Mouse (Mus musculus): Measurements from ENCODE around the gene Hist1h4k. TPM values are rescaled to one million over a fixed set of nuclear protein-coding genes. Genes with fewer than 3 reads are reported as not detected.
A peak's percentile ranks its signal among the peaks of the same experiment; 100 is the strongest.
"Not testable (repeated sequence)": the region's sequence is repeated elsewhere in the genome, so short reads cannot be mapped to it uniquely, and the experiment has no call there.

Gene Hist1h4k
- total and polyA plus RNA-seq, 3 experiments, result 19.1 to 3,283 TPM; not detected in 1

GRCm38 (mm10) chr13:21721757-21722372 is 28.4 kb downstream of the Hist1h4k start, which contains the start of gene Hist1h2bm:
Gene Hist1h2bm (plus strand): TSS chr13:21722044.
- peak within 1 kb of the TSS; percentile 91 for H3K27ac ChIP-seq (ENCODE audit: control insufficient read depth, low read depth, low read length)
- not testable (repeated sequence) for H3K4me1 ChIP-seq (ENCODE audit: control insufficient read depth in 1 of 2, insufficient read depth in 2 of 2, low read length in 2 of 2)

DNA sequence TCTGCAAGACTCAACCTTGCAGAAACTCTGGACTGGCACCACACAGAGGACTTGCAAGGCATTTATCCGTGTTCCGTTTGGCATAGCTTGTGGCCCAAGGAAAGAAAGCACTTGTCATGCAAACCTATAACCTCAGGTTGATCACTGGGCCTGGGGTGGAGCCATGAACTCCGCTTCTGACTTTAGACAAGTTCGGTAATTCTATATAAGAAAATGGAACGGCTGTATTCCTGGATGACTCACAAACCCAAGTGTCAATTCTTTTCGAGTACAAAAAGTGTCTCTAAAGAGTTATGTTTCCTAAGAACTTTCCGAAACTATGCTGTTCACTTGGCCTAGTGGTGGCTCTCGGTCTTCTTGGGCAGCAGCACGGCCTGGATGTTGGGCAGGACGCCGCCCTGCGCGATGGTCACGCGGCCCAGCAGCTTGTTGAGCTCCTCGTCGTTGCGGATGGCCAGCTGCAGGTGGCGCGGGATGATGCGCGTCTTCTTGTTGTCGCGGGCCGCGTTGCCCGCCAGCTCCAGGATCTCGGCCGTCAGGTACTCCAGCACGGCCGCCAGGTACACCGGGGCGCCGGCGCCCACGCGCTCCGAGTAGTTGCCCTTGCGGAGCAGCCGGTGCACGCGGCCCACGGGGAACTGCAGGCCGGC is 29.1 kb downstream of the Hist1h4k start:
- DNase-seq (ENCODE audit: low read depth, low spot score), result peak; percentile 80
- TF ChIP-seq TBP (IDR thresholded peaks at IDR 0.05; ENCODE audit: low read depth, low read length) (peak; percentile 16; the same call in 1 of the 2 replicates), POLR2A (IDR thresholded peaks at IDR 0.05; ENCODE audit: control insufficient read depth in 1 of 2, insufficient read depth in 1 of 2, low read depth in 1 of 2, low read length in 2 of 2, poor library complexity in 1 of 2) (0 out of 4 replicates have a peak, but pooled peaks of 1 of the 2 experiments have one; percentile 43)
- peak overlapping the region; percentile 83 for H3K9ac ChIP-seq (ENCODE audit: control insufficient read depth, low read depth, low read length, poor library complexity, severe bottlenecking)
- not testable (repeated sequence) for H3K79me2 ChIP-seq (ENCODE audit: control insufficient read depth, insufficient read depth, low read length, poor library complexity); H3K4me1 ChIP-seq (ENCODE audit: control insufficient read depth in 1 of 2, insufficient read depth in 2 of 2, low read length in 2 of 2); H3K27me3 ChIP-seq (ENCODE audit: control insufficient read depth in 1 of 2, insufficient read depth in 2 of 2, low read length in 2 of 2); H3K9me3 ChIP-seq (replicated peaks; ENCODE audit: insufficient read depth, low read length)
- H3K4me3 ChIP-seq (ENCODE audit: control insufficient read depth in 1 of 2, insufficient read depth in 1 of 2, low read depth in 2 of 2, low read length in 2 of 2), result peak overlapping the region; percentile 33 to 58
- H3K36me3 ChIP-seq (ENCODE audit: control insufficient read depth in 1 of 2, insufficient read depth in 2 of 2, low read length in 2 of 2), result peaks cover 0 to 18% of the 10 kb centered on the region in 2 experiments; a peak in 2 of 4 replicates
- H3K27ac ChIP-seq (ENCODE audit: control insufficient read depth, low read depth, low read length), result peak overlapping the region; percentile 91

More at GRCm38 (mm10) chr13:21721757-21722372, 28.4 kb downstream of the Hist1h4k start, which contains the start of gene Hist1h2bm:
- peak; percentile 99 for TF ChIP-seq TBP (IDR thresholded peaks at IDR 0.05; ENCODE audit: low read depth, low read length)
- TF ChIP-seq GATA1 (IDR thresholded peaks at IDR 0.05; ENCODE audit: low read depth, low read length), result 0 out of 2 replicates have a peak, but pooled peaks have one; percentile 23
- peak in 1 of 2 experiments; percentile 92; a peak in 3 of 4 replicates for TF ChIP-seq POLR2A (IDR thresholded peaks at IDR 0.05; ENCODE audit: control insufficient read depth in 1 of 2, insufficient read depth in 1 of 2, low read depth in 1 of 2, low read length in 2 of 2, poor library complexity in 1 of 2)
- peak; percentile 99; the same call in 1 of the 2 replicates for TF ChIP-seq POLR2AphosphoS5 (IDR thresholded peaks at IDR 0.05; ENCODE audit: borderline replicate concordance, low read depth, low read length)
- H3K79me2 ChIP-seq (ENCODE audit: control insufficient read depth, insufficient read depth, low read length, poor library complexity); H3K27me3 ChIP-seq (ENCODE audit: control insufficient read depth in 1 of 2, insufficient read depth in 2 of 2, low read length in 2 of 2); H3K9me3 ChIP-seq (replicated peaks; ENCODE audit: insufficient read depth, low read length): not testable (repeated sequence)
- peak; percentile 95 for DNase-seq (ENCODE audit: low read depth, low spot score)
- Histone ChIP-seq H3K36me3 (ENCODE audit: control insufficient read depth in 1 of 2, insufficient read depth in 2 of 2, low read length in 2 of 2) (peaks cover 0 to 18% of the 10 kb centered on the region in 2 experiments; a peak in 2 of 4 replicates), H3K9ac (ENCODE audit: control insufficient read depth, low read depth, low read length, poor library complexity, severe bottlenecking) (peak within 1 kb of the TSS; percentile 83), H3K4me3 (ENCODE audit: control insufficient read depth in 1 of 2, insufficient read depth in 1 of 2, low read depth in 2 of 2, low read length in 2 of 2) (peak within 1 kb of the TSS; percentile 33 to 58)

- peak overlapping the region; percentile 96 for H3K27ac ChIP-seq (ENCODE audit: control insufficient read depth, low read depth, low read length)
- H3K36me3 ChIP-seq (ENCODE audit: control insufficient read depth in 1 of 2, insufficient read depth in 2 of 2, low read length in 2 of 2), result peaks cover 0 to 18% of the 10 kb centered on the region in 2 experiments; a peak in 2 of 4 replicates
- H3K4me3 ChIP-seq (ENCODE audit: control insufficient read depth in 1 of 2, insufficient read depth in 1 of 2, low read depth in 2 of 2, low read length in 2 of 2), result peak overlapping the region; percentile 0 to 18; a peak in 3 of 4 replicates
- TF ChIP-seq POLR2A (IDR thresholded peaks at IDR 0.05; ENCODE audit: control insufficient read depth in 1 of 2, insufficient read depth in 1 of 2, low read depth in 1 of 2, low read length in 2 of 2, poor library complexity in 1 of 2), result peak in 1 of 2 experiments; percentile 88; a peak in 2 of 4 replicates
- no peak for TF ChIP-seq SMC3 (IDR thresholded peaks at IDR 0.05; ENCODE audit: low read depth, low read length)
- peak overlapping the region; percentile 86 for H3K9ac ChIP-seq (ENCODE audit: control insufficient read depth, low read depth, low read length, poor library complexity, severe bottlenecking)
- peak; percentile 84 for DNase-seq (ENCODE audit: low read depth, low spot score)
- H3K4me1 ChIP-seq (ENCODE audit: control insufficient read depth in 1 of 2, insufficient read depth in 2 of 2, low read length in 2 of 2), result peaks cover 0 to 7% of the 10 kb centered on the region in 2 experiments; a peak in 2 of 4 replicates
- peaks cover 2% of the 10 kb centered on the region; the same call in 1 of the 2 replicates for H3K79me2 ChIP-seq (ENCODE audit: control insufficient read depth, insufficient read depth, low read length, poor library complexity)
- H3K27me3 ChIP-seq (ENCODE audit: control insufficient read depth in 1 of 2, insufficient read depth in 2 of 2, low read length in 2 of 2), result no peaks in the 10 kb centered on the region
- no peaks in the 10 kb centered on the region for H3K9me3 ChIP-seq (replicated peaks; ENCODE audit: insufficient read depth, low read length)
Observed at GRCm38 (mm10) chr13:21718381-21719080, 31.8 kb downstream of the Hist1h4k start.
